Mouse (Mus musculus): ENCODE measurements around the gene Stx8.

GRCm38 (mm10) chr11:67925000-67925399 lies 41.0 kb upstream of the Stx8 start:
- TF ChIP-seq POLR2A (IDR thresholded peaks at IDR 0.05; ENCODE audit: borderline replicate concordance, low read depth, low read length): no peak
- no peak for TF ChIP-seq CTCF (IDR thresholded peaks at IDR 0.05; ENCODE audit: low read depth, low read length)

Measured in bone marrow macrophage, adult 2 months (primary cell).